Mouse (Mus musculus): Measurements from ENCODE around the gene Dennd2c.

Gene Dennd2c

DNA sequence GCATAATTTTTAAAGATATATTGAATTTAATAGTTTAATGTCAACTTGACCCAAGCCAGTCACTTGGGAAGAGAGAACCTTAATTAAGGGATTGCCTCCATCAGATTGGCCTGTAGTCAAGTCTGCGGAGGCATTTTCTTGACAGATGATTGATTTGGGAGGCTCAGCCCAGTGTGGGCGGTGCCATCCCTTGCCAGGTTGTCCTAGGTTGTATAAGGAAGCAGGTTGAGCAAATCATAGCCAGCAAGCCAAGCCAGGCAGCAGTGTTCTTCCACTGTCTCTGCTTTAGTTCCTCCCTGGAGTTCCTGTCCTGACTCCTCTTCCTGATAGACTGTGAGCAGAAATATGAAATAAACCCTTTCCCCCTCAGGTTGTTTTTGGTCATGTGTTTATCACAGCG lies 21.2 kb downstream of the Dennd2c start:
- no peak for DNase-seq

DNA sequence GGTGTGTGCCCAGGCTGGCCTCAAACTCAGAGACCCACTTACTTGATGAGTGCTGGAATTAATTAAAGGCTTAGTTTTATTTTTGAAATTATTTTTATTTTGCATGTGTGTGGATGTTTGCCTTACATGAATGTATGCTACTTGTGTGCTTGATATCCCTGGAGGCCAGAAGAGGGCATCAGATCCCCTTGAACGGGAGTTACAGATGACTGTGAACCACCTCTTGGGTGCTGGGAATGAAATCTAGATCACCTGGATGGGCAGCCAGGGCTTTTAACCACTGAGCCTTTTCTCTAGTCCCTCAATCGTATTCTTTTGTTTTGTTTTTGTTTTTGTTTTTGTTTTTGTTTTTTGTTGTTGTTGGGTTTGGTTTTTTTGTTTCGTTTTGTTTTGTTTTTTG lies 23.7 kb downstream of the Dennd2c start:
- DNase-seq: no peak

DNA sequence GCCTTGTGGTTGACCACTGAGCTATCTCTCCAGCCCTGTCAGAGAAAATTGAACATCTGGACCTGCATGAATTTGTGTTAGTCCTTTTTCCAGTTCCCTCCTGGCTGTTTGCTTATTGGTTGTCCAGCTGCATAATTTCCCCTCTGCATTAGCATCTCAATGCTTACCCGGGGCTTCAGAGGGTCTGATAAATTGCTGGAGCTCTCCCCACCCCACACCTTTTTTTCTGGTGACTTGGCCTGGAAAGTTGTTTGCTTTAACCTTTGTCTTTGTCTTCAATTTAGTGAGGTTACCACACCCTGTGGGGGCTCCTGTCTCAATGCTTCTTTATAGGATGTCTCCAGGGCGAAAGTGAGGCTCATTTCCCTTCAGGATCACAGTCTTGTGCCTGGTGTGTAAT lies 24.8 kb downstream of the Dennd2c start:
- DNase-seq: no peak

- no peak for DNase-seq
These were observed 25.3 kb downstream of the Dennd2c start for GRCm38 (mm10) chr3:103127721-103128120.

GRCm38 (mm10) chr3:103128251-103128650 lies 25.8 kb downstream of the Dennd2c start:
- no peak for DNase-seq

- no peak for DNase-seq
These were observed 27.2 kb downstream of the Dennd2c start for GRCm38 (mm10) chr3:103129367-103130159.

GRCm38 (mm10) chr3:103130236-103130751 lies 27.9 kb downstream of the Dennd2c start:
- peak; percentile 12 to 21 for DNase-seq

DNA sequence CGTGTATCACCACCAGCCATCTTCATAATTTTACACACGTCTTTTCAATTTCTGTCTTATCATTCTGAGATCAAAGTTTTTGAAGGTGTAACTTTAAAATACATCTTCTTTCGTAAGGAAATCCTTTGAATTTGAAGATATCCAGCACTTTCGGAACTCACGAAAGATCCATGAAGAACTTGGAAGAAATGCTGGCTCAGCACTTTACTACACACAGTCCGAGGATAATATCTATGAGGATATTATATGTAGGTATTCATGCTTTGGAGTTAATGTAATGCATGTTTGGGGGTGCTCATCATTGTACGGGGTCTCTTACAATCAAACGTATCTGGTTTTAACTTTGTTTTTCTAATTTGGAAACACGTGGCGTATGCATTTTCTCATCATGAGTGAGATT lies 30.7 kb downstream of the Dennd2c start:
- no peak for DNase-seq

DNA sequence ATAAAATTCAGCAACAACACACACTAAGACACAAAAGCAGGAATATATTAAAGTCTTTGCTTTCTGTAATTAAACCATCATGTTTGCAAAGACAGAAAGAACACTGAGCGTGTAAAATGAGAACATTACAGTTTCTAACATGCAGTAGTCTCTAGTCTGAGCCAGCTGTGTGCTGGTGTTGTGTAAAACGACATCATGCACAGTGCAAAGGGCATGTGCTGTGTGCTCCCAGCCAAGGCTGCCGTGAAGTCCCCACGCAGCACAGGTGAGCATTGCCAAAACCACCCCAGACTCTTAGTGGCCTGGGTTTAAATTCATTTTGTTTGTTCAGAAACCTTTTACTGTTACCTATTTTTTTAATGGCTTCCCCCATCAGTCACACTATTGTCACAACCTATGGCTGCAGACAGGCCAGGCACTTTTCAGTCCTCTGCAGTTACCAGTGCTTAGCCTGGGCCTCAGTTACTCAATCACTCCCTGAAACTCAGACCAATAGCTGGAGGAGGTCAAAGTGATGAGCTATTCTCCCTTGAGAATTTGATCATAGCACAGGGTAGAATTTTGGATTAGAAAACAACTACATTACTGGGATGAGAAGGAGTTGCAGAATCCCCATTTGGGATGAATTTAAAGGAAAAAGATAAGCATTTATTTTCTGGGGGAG lies 34.1 kb downstream of the Dennd2c start:
- no peak for DNase-seq

- peak; percentile 16 to 37 for DNase-seq
These were observed 36.6 kb downstream of the Dennd2c start for GRCm38 (mm10) chr3:103139047-103139446.

DNA sequence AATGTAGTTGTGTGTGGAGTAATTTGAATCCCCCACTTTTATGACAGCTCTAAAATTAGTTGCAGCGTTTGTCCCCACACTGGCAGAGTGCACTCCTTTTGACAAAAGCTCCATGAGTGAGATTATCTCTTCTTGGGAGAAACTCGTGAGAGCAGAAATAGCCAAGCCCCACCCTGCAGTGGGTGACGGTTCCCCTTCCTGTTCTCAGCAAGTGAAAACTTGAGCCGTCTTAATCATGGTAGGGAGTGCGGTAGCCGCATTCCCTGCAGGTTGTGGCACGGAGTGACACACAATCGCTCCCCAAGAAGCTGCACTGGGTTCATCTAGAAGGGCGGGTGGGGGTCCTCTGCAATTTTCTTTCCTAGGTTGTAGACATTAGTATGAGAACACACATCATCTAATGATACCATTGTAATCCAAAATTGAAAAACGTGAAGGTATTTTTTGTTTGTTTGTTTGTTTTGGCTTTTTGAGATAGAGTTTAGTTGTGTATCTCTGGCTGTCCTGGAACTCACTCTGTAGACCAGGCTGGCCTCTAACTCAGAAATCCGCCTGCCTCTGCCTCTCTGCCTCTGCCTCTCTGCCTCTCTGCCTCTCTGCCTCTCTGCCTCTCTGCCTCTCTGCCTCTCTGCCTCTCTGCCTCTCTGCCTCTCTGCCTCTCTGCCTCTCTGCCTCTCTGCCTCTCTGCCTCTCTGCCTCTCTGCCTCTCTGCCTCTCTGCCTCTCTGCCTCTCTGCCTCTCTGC lies 37.9 kb downstream of the Dennd2c start:
- DNase-seq: peak; percentile 14 to 39

DNA sequence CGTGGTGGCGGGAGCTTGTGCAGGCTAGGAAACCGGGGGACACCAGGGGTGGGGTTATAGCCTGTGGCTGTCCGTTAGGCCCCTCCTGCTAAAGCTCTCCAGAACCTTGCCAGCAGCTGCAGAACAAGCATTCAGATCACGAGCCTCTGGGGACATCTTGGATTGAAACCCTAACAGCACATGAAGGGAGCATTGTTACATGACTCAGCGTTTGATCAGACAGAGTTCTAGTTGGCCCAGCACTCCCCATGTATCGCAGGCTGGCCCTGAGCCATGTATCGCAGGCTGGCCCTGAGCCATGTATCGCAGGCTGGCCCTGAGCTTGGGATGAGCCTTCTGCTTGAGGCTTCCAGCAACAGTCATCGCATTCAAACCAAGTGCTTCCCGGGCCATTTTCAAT lies 38.9 kb downstream of the Dennd2c start:
- no peak for DNase-seq

DNA sequence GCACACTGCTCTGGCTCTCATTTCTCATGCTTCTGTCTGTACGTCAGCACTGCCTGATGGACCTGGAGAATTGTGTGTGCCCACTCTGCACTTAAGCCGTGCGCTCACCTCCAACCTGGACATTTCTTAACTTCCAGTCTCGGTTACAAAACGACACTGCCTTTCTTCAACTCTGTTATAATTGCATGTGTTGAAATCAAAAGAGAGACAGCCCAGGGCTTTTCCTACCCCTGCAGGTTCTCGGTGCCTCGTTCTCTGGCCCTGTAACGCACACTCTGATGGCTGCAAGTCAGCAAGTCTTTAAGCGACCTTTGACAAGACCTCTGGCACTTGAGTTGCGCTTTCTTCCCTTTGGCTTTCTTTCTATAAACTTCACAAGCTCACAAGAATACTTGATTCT lies 40.0 kb downstream of the Dennd2c start:
- no peak for DNase-seq

- DNase-seq: no peak
These were observed 42.9 kb downstream of the Dennd2c start for GRCm38 (mm10) chr3:103145336-103145735.

DNA sequence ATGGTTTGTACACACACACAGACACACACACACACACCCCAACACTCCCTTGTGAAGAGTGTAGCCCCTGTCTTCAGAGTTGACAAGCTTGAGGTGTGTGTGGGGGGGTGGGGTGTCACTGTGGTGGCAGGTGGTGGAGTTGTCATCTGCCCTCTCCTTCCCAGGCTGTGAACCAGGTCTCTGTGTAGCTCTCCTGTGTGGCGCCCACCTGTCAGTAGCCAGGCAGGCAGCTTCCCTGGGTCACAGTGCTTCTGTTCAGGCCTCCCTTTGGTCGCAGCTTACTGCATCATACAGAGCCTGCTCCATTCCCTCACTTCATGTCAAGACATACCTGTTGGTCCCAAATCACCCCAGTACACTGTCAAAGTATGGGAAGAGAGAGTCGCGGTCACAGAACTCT lies 43.4 kb downstream of the Dennd2c start:
- DNase-seq: no peak

DNA sequence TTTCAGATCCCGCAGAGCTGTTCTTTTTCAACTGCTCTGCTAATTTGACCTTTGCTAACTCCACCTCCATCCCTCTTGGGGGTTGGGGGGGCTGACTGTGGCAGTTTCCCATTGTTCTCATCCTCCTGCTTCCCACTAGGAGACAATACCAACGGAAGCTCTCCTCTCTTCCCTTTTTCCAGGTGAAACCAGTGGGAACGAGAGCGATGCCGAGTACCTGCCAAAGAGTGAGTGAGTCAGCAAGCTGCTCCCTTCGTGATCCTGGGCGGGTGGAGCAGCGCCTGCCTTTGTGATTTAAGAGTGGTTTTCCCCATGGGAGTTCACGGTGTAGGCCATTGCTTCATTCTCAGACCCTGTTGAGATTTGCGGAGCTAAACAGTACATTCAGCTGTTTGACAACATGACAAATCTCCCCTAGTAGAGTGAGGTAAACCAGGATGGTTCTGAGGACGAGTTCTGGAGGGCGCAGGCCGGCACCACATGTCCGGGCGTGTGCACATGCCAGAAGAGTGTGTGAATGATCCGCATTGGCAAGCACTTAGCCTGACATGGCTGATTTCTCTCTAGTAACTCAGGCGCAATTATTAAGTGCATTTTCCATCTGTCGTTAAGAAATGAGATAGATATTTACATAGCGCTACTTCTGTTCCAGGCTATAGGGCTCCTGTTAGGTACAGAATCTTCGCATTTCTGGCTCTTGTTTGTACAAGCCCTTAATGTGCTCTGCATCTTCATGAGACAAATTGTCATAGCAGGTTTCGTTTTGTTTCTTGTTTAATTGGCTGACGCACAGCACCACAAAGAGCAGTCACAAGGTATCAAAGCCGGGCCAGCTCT lies 44.1 kb downstream of the Dennd2c start:
- no peak for DNase-seq

- DNase-seq: no peak
These were observed 45.4 kb downstream of the Dennd2c start for GRCm38 (mm10) chr3:103147775-103148174.

DNA sequence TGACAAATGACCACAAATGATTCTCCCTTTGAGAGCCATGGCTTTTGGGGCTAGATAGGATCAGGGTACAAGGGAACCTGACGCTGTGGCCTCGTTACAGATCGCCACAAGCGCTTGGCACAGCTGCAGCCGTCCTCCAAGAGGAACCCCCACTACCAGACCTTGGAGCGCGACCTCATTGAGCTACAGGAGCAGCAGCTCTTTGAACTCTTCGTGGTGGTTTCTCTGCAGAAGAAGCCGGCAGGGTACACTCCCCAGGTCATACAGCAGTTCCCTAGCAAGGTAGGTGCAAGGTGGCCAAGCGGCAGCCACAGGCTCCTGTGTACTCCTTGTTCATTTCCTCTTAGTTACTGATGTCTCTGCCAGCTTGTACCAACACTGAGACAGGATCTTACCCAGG lies 46.5 kb downstream of the Dennd2c start:
- no peak for DNase-seq

DNA sequence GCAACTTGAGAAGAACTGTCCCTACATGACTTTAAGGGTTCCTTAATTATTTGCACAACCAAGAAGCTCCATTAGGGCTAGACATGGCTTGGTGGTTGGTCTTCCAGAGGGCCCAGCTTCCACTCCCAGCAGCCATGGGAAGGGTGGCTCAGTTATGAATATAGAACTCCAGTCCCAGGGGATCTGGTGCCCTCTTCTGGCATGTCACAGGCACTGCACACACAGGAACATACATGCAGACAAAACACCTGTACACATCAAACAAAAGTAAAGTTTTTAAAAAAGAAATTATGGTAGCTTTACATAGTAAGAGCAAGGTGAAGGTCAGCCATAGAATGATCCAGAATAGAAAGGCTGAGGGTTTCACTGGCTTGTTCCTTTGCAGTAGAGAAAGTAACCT lies 51.4 kb downstream of the Dennd2c start:
- DNase-seq: no peak

DNA sequence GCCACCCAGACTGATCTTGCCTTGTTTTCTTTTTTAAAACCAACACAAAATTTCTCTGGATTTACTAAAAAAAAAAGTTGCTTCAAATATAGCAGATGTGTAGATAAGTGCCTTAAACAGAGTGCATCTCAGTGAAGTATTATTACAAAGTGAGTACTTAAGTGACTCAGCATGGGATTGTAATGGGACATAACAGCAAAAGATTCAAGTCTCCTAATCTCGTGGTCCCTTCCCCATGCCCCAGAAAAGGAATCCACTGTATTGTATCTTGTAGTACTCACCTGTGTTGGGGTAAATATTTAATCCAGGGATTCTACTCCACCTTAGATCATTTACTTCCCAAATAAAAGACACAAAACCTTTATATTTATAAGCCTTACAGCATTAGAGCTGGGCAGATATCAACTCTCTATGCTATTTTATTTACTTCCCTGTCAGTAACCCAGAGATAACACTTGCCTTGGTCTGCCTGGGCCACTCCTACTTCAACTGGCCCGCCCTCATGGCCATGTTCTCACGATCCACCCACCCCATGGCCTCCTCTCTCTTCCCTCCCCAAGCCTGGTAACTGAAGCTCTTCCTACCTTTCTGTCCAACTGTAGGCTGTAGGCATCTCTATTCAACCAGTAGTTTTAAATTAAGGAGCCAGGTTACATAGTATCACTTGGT lies 57.0 kb downstream of the Dennd2c start:
- no peak for DNase-seq

DNA sequence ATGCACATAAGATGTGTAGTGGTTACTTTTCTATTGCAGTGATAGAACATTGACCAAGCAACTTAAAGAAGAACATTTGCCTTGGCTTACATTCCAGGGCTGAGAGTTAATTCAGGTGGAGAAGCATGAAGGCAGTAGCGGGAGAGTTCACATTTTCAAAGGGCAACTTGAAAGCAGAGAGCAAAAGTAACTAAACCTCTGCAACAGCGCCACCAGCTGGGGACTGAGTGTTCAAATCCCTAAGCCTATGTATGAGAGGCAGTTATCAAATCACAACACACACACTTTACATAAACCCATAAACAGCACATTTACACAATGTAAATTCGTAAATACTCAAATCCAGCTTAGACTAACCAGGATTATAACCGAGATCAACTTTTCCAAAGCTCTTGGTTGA lies 67.4 kb downstream of the Dennd2c start:
- DNase-seq: peak; percentile 69 to 78

All from lung, adult 18-20 months (tissue).